Mouse (Mus musculus): ENCODE measurements around the gene Hist1h2af. TPM values are rescaled to one million over a fixed set of nuclear protein-coding genes. Genes with fewer than 3 reads are reported as not detected.
A peak's percentile ranks its signal among the peaks of the same experiment; 100 is the strongest.
"Not testable (repeated sequence)": the region's sequence is repeated elsewhere in the genome, so short reads cannot be mapped to it uniquely, and the experiment has no call there.

Gene Hist1h2af
- polyA plus RNA-seq, 1 experiment from 2014 or later = 3.1 TPM

GRCm38 (mm10) chr13:23538249-23538648 is 4.5 kb downstream of the Hist1h2af start:
- Histone ChIP-seq H3K9ac (ENCODE audit: low read length) (no peak overlapping the region), H3K9me3 (replicated peaks; ENCODE audit: control insufficient read depth, low read length) (no peaks in the 10 kb centered on the region), H3K27me3 (ENCODE audit: control insufficient read depth, insufficient read depth, low read length) (no peaks in the 10 kb centered on the region), H3K4me3 (replicated peaks; ENCODE audit: low read length) (no peak overlapping the region), H3K4me1 (ENCODE audit: control insufficient read depth, insufficient read depth, low read length) (peaks cover 19% of the 10 kb centered on the region), H3K4me2 (ENCODE audit: low read depth, low read length) (no peak overlapping the region), H3K27ac (ENCODE audit: low read length) (no peak overlapping the region), H3K36me3 (ENCODE audit: control insufficient read depth, insufficient read depth, low read length) (no peaks in the 10 kb centered on the region)
- no peak for ATAC-seq (ENCODE audit: insufficient read depth, low FRiP score)
- 69% methylated on average over 5 of the region's 5 CpGs for WGBS

GRCm38 (mm10) chr13:23539821-23540220 is 6.1 kb downstream of the Hist1h2af start:
- H3K27me3 ChIP-seq (ENCODE audit: control insufficient read depth, insufficient read depth, low read length); H3K27ac ChIP-seq (ENCODE audit: low read length); H3K4me2 ChIP-seq (ENCODE audit: low read depth, low read length); H3K9ac ChIP-seq (ENCODE audit: low read length); ATAC-seq (ENCODE audit: insufficient read depth, low FRiP score); H3K9me3 ChIP-seq (replicated peaks; ENCODE audit: control insufficient read depth, low read length); H3K4me3 ChIP-seq (replicated peaks; ENCODE audit: low read length); H3K36me3 ChIP-seq (ENCODE audit: control insufficient read depth, insufficient read depth, low read length): not testable (repeated sequence)
- 73% methylated on average over 1 of the region's 1 CpGs for WGBS
- H3K4me1 ChIP-seq (ENCODE audit: control insufficient read depth, insufficient read depth, low read length) = peaks cover 11% of the 10 kb centered on the region

GRCm38 (mm10) chr13:23541497-23541896 is 7.8 kb downstream of the Hist1h2af start:
- Histone ChIP-seq H3K27ac (ENCODE audit: low read length) (no peak overlapping the region), H3K4me2 (ENCODE audit: low read depth, low read length) (no peak overlapping the region; the same call in 1 of the 2 replicates), H3K4me3 (replicated peaks; ENCODE audit: low read length) (no peak overlapping the region), H3K4me1 (ENCODE audit: control insufficient read depth, insufficient read depth, low read length) (peaks cover 8% of the 10 kb centered on the region), H3K27me3 (ENCODE audit: control insufficient read depth, insufficient read depth, low read length) (no peaks in the 10 kb centered on the region), H3K9ac (ENCODE audit: low read length) (no peak overlapping the region), H3K36me3 (ENCODE audit: control insufficient read depth, insufficient read depth, low read length) (no peaks in the 10 kb centered on the region), H3K9me3 (replicated peaks; ENCODE audit: control insufficient read depth, low read length) (no peaks in the 10 kb centered on the region)
- ATAC-seq (ENCODE audit: insufficient read depth, low FRiP score) = no peak
- WGBS = 81% methylated on average over 3 of the region's 3 CpGs

GRCm38 (mm10) chr13:23542225-23542980 is 8.7 kb downstream of the Hist1h2af start:
- ATAC-seq (ENCODE audit: insufficient read depth, low FRiP score); H3K9me3 ChIP-seq (replicated peaks; ENCODE audit: control insufficient read depth, low read length); H3K36me3 ChIP-seq (ENCODE audit: control insufficient read depth, insufficient read depth, low read length); H3K27me3 ChIP-seq (ENCODE audit: control insufficient read depth, insufficient read depth, low read length); H3K4me1 ChIP-seq (ENCODE audit: control insufficient read depth, insufficient read depth, low read length): not testable (repeated sequence)
- H3K27ac ChIP-seq (ENCODE audit: low read length) = peak overlapping the region; percentile 87
- peak overlapping the region; percentile 72 for H3K9ac ChIP-seq (ENCODE audit: low read length)
- peak overlapping the region; percentile 55 for H3K4me3 ChIP-seq (replicated peaks; ENCODE audit: low read length)
- WGBS = 6% methylated on average over 3 of the region's 3 CpGs
- peak overlapping the region; percentile 81 for H3K4me2 ChIP-seq (ENCODE audit: low read depth, low read length)

GRCm38 (mm10) chr13:23542999-23543607 is 9.4 kb downstream of the Hist1h2af start, which contains the start of gene Hist1h2bh:
Hist1h2bh (minus strand) TSS chr13:23543392.
- Histone ChIP-seq H3K4me3 (replicated peaks; ENCODE audit: low read length) (peak within 1 kb of the TSS; percentile 55), H3K9ac (ENCODE audit: low read length) (peak within 1 kb of the TSS; percentile 72), H3K4me2 (ENCODE audit: low read depth, low read length) (peak within 1 kb of the TSS; percentile 81), H3K27ac (ENCODE audit: low read length) (peak within 1 kb of the TSS; percentile 94)
- H3K9me3 ChIP-seq (replicated peaks; ENCODE audit: control insufficient read depth, low read length); H3K27me3 ChIP-seq (ENCODE audit: control insufficient read depth, insufficient read depth, low read length); H3K4me1 ChIP-seq (ENCODE audit: control insufficient read depth, insufficient read depth, low read length); H3K36me3 ChIP-seq (ENCODE audit: control insufficient read depth, insufficient read depth, low read length): not testable (repeated sequence)
- ATAC-seq (ENCODE audit: insufficient read depth, low FRiP score) = peak; percentile 95
- WGBS = under 1% methylated on average over 27 of the region's 42 CpGs

GRCm38 (mm10) chr13:23543965-23544786 is 10.5 kb downstream of the Hist1h2af start, which contains the start of gene Hist1h3f:
Hist1h3f (plus strand) TSS chr13:23544052.
- peak within 1 kb of the TSS; percentile 81 for H3K4me2 ChIP-seq (ENCODE audit: low read depth, low read length)
- H3K27ac ChIP-seq (ENCODE audit: low read length) = peak within 1 kb of the TSS; percentile 94
- peak within 1 kb of the TSS; percentile 72 for H3K9ac ChIP-seq (ENCODE audit: low read length)
- no peaks in the 10 kb centered on the region for H3K27me3 ChIP-seq (ENCODE audit: control insufficient read depth, insufficient read depth, low read length)
- H3K36me3 ChIP-seq (ENCODE audit: control insufficient read depth, insufficient read depth, low read length) = no peaks in the 10 kb centered on the region
- no peaks in the 10 kb centered on the region for H3K9me3 ChIP-seq (replicated peaks; ENCODE audit: control insufficient read depth, low read length)
- WGBS = under 1% methylated on average over 21 of the region's 45 CpGs
- peak; percentile 92 for ATAC-seq (ENCODE audit: insufficient read depth, low FRiP score)
- H3K4me3 ChIP-seq (replicated peaks; ENCODE audit: low read length) = peak within 1 kb of the TSS; percentile 55
- 0 out of 2 replicates have a peak, but pooled peaks cover 2% of the 10 kb centered on the region for H3K4me1 ChIP-seq (ENCODE audit: control insufficient read depth, insufficient read depth, low read length)

GRCm38 (mm10) chr13:23544787-23545120 is 11.0 kb downstream of the Hist1h2af start:
- not testable (repeated sequence) for H3K27me3 ChIP-seq (ENCODE audit: control insufficient read depth, insufficient read depth, low read length); H3K9me3 ChIP-seq (replicated peaks; ENCODE audit: control insufficient read depth, low read length); H3K4me1 ChIP-seq (ENCODE audit: control insufficient read depth, insufficient read depth, low read length); H3K36me3 ChIP-seq (ENCODE audit: control insufficient read depth, insufficient read depth, low read length)
- peak overlapping the region; percentile 60; the same call in 1 of the 2 replicates for H3K27ac ChIP-seq (ENCODE audit: low read length)
- H3K4me3 ChIP-seq (replicated peaks; ENCODE audit: low read length) = peak overlapping the region; percentile 51
- 0% methylated on average over 11 of the region's 14 CpGs for WGBS
- peak overlapping the region; percentile 55; the same call in 1 of the 2 replicates for H3K9ac ChIP-seq (ENCODE audit: low read length)
- 0 out of 2 replicates have a peak overlapping the region, but pooled peaks have one; percentile 35 for H3K4me2 ChIP-seq (ENCODE audit: low read depth, low read length)
- ATAC-seq (ENCODE audit: insufficient read depth, low FRiP score) = 0 out of 2 replicates have a peak, but pooled peaks have one; percentile 3

- no peaks in the 10 kb centered on the region for H3K36me3 ChIP-seq (ENCODE audit: control insufficient read depth, insufficient read depth, low read length)
- H3K27ac ChIP-seq (ENCODE audit: low read length) = no peak overlapping the region
- H3K4me1 ChIP-seq (ENCODE audit: control insufficient read depth, insufficient read depth, low read length) = 0 out of 2 replicates have a peak, but pooled peaks cover 7% of the 10 kb centered on the region
- no peak overlapping the region for H3K4me2 ChIP-seq (ENCODE audit: low read depth, low read length)
- no peak for ATAC-seq (ENCODE audit: insufficient read depth, low FRiP score)
- no peak overlapping the region for H3K4me3 ChIP-seq (replicated peaks; ENCODE audit: low read length)
- no peaks in the 10 kb centered on the region for H3K27me3 ChIP-seq (ENCODE audit: control insufficient read depth, insufficient read depth, low read length)
- no peak overlapping the region for H3K9ac ChIP-seq (ENCODE audit: low read length)
- no peaks in the 10 kb centered on the region for H3K9me3 ChIP-seq (replicated peaks; ENCODE audit: control insufficient read depth, low read length)
- WGBS = 69% methylated on average over 5 of the region's 5 CpGs
Measured at GRCm38 (mm10) chr13:23546694-23547093, 13.0 kb downstream of the Hist1h2af start.
